Mouse (Mus musculus): ENCODE results near the gene Kdm6b. TPM values are rescaled to one million over a fixed set of nuclear protein-coding genes. Genes with fewer than 3 reads are reported as not detected.
"Not testable (repeated sequence)": the region's sequence is repeated elsewhere in the genome, so short reads cannot be mapped to it uniquely, and the experiment has no call there.

The Kdm6b gene
- total RNA-seq, 2 experiments from 2014 or later, result 51.2 to 59.4 TPM

GRCm38 (mm10) chr11:69406867-69407723 lies 6.4 kb downstream of the Kdm6b start:
- no peak for DNase-seq (ENCODE audit: low spot score in 2 of 2)

- DNase-seq (ENCODE audit: low spot score in 2 of 2), result no peak
Observed at GRCm38 (mm10) chr11:69406282-69406681, 7.2 kb downstream of the Kdm6b start.

- DNase-seq (ENCODE audit: low spot score in 2 of 2), result peak in 1 of 2 experiments; percentile 18
Observed at GRCm38 (mm10) chr11:69405397-69406200, 7.9 kb downstream of the Kdm6b start.

GRCm38 (mm10) chr11:69404595-69405396 lies 8.7 kb downstream of the Kdm6b start:
- peak in 1 of 2 experiments; percentile 18 for DNase-seq (ENCODE audit: low spot score in 2 of 2)

- peak in 1 of 2 experiments; percentile 21 for DNase-seq (ENCODE audit: low spot score in 2 of 2)
Observed at GRCm38 (mm10) chr11:69403691-69404594, 9.5 kb downstream of the Kdm6b start.

- no peak for DNase-seq (ENCODE audit: low spot score in 2 of 2)
Observed at GRCm38 (mm10) chr11:69401987-69402386, 11.5 kb downstream of the Kdm6b start.

- peak; percentile 62 to 84 for DNase-seq (ENCODE audit: low spot score in 2 of 2)
Observed at GRCm38 (mm10) chr11:69401210-69401637, 12.3 kb downstream of the Kdm6b start.

- peak in 1 of 2 experiments; percentile 16 for DNase-seq (ENCODE audit: low spot score in 2 of 2)
Observed at GRCm38 (mm10) chr11:69400083-69400850, 13.2 kb downstream of the Kdm6b start.

- DNase-seq (ENCODE audit: low spot score in 2 of 2), result peak; percentile 20 to 25
Observed at GRCm38 (mm10) chr11:69399201-69400082, 14.0 kb downstream of the Kdm6b start.

- peak in 1 of 2 experiments; percentile 19 for DNase-seq (ENCODE audit: low spot score in 2 of 2)
Observed at GRCm38 (mm10) chr11:69398486-69399200, 14.8 kb downstream of the Kdm6b start.

GRCm38 (mm10) chr11:69398059-69398458 lies 15.4 kb downstream of the Kdm6b start, which contains the start of gene Tmem88:
Gene Tmem88, minus strand, starts transcription at chr11:69398234.
- DNase-seq (ENCODE audit: low spot score in 2 of 2), result peak in 1 of 2 experiments; percentile 24

- peak in 1 of 2 experiments; percentile 27 for DNase-seq (ENCODE audit: low spot score in 2 of 2)
Observed at GRCm38 (mm10) chr11:69397581-69398057, 15.9 kb downstream of the Kdm6b start.

GRCm38 (mm10) chr11:69396772-69397171 lies 16.7 kb downstream of the Kdm6b start:
- peak in 1 of 2 experiments; percentile 38 for DNase-seq (ENCODE audit: low spot score in 2 of 2)

GRCm38 (mm10) chr11:69395634-69396373 lies 17.7 kb downstream of the Kdm6b start:
- peak; percentile 86 to 95 for DNase-seq (ENCODE audit: low spot score in 2 of 2)

- peak in 1 of 2 experiments; percentile 89 for DNase-seq (ENCODE audit: low spot score in 2 of 2)
Observed at GRCm38 (mm10) chr11:69395235-69395633, 18.2 kb downstream of the Kdm6b start, which contains the start of the genes Naa38 and Cyb5d1. Gene Naa38, plus strand, starts transcription at chr11:69395487. Gene Cyb5d1, minus strand, starts transcription at chr11:69395631.

- not testable (repeated sequence) for DNase-seq (ENCODE audit: low spot score in 2 of 2)
Observed at GRCm38 (mm10) chr11:69394591-69395167, 18.8 kb downstream of the Kdm6b start.

Data from gastrocnemius, postnatal 4 days (tissue).